Mouse (Mus musculus) kidney, adult 2 months (tissue): ENCODE results near the gene B3gnt6.

ENCODE experiments used
- CTCF ChIP-seq: fragments of 200-500 bp; conservative IDR thresholded peaks from 2 replicates; pipeline ENCODE4 v1.5.1; 2011; ENCODE audit warnings: low read depth, mild to moderate bottlenecking, control low read depth, low read length, moderate library complexity, mixed read lengths; ENCODE audit not compliant: insufficient read depth, insufficient read length
- POLR2A ChIP-seq: fragments of 200-500 bp; IDR thresholded peaks from one replicate; pipeline ENCODE4 v1.6.1; 2011; ENCODE audit warnings: low read depth, low read length, control low read depth

DNA sequence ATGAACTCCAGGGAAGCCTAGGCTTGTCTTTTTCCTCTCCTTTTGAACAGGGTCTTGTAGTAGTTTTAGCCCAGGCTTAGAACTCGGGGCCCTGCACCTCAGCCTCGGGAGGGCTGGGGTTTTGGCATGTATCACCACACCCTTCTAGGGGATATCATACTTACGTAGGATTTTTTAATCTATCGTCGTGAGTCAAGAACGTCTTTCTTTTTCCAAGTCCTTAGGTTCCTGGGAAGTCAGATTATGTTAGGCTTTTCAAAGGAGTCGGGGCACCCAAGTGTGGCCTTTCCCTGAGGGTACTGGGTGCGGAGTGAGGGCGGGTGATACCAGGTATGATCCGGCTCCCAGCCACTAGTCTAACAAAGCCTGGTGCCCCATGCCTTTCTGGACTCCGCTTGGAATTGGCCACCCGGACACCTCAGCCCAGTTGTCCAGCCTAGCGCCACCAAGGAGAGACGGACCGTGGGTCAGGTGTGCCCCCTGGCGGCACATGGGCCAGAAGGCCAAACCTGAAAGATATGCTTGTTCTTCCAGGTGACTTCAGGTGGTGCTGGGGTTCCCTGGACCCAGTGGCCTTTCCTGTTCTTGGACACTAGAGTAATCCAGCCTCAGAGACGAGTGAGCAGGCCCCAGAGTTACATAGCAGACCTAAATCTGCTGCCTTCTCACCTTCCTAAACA is 7.6 kb downstream of the B3gnt6 start:
- TF ChIP-seq POLR2A (no peak), CTCF (peak; percentile 87)
